Mouse (Mus musculus): ENCODE data around the gene Nfia. TPM values are rescaled to one million over a fixed set of nuclear protein-coding genes. Genes with fewer than 3 reads are reported as not detected.

Nfia gene
- total RNA-seq, 1 experiment from 2014 or later, result 16.9 TPM

- ATAC-seq (replicated peaks in 1 of 2; ENCODE audit: insufficient read depth in 1 of 2, low FRiP score in 2 of 2, low TSS enrichment in 1 of 2, low read depth in 1 of 2, poor library complexity in 2 of 2, severe bottlenecking in 2 of 2), result peak; percentile 59 to 61
Observed at GRCm38 (mm10) chr4:97757978-97758461, 14.5 kb upstream of the Nfia start.

GRCm38 (mm10) chr4:97758661-97759060, 13.9 kb upstream of the Nfia start:
- no peak for ATAC-seq (replicated peaks in 1 of 2; ENCODE audit: insufficient read depth in 1 of 2, low FRiP score in 2 of 2, low TSS enrichment in 1 of 2, low read depth in 1 of 2, poor library complexity in 2 of 2, severe bottlenecking in 2 of 2)

DNA sequence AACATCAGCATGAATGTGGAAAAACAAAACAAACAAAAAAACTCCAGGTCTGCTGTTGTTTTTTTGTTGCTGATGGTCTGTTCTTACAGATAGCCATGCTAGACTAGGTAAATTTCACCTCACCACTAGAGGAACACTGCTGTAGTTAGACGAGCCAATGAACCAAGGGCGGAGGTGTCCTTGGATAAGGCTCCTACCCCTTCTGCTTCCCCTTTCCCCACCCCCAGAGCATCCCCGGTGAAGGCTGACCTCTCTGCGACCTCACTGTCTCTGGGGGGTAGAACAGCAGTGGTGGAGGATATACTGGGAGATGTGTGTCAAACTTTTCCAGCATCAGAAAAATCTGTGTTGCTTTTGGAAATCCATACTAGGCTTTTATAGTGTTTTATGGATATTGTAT, 7.9 kb upstream of the Nfia start:
- ATAC-seq (replicated peaks in 1 of 2; ENCODE audit: insufficient read depth in 1 of 2, low FRiP score in 2 of 2, low TSS enrichment in 1 of 2, low read depth in 1 of 2, poor library complexity in 2 of 2, severe bottlenecking in 2 of 2), result no peak

DNA sequence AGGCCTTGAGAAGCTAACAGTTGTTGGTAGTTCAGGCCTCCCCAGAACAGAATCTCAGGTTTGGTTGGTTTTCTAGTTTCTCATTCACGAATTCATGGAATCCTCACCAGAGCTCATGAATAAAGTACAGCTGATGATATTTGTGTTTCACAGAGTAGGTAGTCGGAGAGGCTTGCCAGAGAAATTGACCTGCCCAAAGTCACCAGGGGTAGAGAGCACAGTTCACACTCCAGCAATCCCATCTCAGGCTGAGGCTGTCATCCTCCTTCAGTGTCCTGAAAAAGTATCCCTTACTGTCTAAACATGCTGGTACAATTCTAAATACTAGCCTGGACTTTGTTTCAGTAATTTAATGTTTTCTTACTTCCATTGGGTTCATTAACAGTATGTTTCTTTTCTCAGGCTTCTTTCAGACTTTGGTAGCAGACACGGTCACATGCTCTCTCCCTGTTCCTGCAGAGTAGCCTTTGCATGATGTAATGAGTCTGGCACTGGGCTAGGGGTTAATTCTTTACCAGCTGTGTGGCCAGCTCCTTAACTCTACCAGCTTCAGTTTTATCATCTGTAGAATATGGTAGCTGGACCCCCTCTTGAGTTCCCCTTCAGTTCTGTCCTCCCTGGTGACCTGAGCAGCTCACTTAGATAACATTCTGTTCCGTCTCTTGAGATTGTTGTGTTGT, 7.1 kb upstream of the Nfia start:
- ATAC-seq (replicated peaks in 1 of 2; ENCODE audit: insufficient read depth in 1 of 2, low FRiP score in 2 of 2, low TSS enrichment in 1 of 2, low read depth in 1 of 2, poor library complexity in 2 of 2, severe bottlenecking in 2 of 2), result no peak

- ATAC-seq (replicated peaks in 1 of 2; ENCODE audit: insufficient read depth in 1 of 2, low FRiP score in 2 of 2, low TSS enrichment in 1 of 2, low read depth in 1 of 2, poor library complexity in 2 of 2, severe bottlenecking in 2 of 2), result no peak
Observed at GRCm38 (mm10) chr4:97766100-97766499, 6.4 kb upstream of the Nfia start.

DNA sequence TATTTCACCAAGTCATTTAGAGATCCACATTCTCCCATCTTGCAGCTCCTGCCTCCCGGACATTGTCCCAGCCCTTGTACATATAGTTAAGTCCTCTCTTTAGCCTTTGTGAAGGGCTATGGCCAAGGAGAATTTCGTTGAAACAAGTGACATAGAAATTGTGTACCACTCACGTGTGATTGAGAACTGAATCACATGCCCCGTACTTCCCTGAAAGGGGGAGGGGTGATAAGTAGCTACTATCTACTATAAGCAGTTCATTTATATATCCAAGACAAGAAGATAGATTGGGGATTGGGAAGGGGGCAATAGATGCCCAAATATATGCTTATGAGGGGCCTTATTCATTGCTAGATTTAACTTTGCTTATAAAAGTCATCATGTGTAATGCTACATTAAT, 5.5 kb upstream of the Nfia start:
- no peak for ATAC-seq (replicated peaks in 1 of 2; ENCODE audit: insufficient read depth in 1 of 2, low FRiP score in 2 of 2, low TSS enrichment in 1 of 2, low read depth in 1 of 2, poor library complexity in 2 of 2, severe bottlenecking in 2 of 2)

DNA sequence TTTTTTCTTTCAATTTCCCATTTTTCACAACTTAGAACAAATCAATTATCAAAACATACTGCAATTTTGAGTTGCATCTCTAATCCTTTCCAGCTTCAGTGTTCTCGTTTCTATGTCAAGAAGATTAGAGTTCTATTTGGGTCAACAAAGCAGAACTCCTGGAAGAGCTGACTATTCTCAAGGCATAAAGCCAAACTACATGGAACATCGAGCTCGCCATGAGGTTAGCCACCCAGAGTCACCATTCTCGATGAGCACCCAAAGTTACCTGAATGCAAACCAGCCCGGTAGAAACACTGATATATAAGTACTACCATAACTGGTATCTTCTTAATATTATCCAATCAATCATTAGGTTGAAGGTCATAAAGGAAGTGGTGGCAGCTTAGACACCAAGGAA, 5.0 kb upstream of the Nfia start:
- ATAC-seq (replicated peaks in 1 of 2; ENCODE audit: insufficient read depth in 1 of 2, low FRiP score in 2 of 2, low TSS enrichment in 1 of 2, low read depth in 1 of 2, poor library complexity in 2 of 2, severe bottlenecking in 2 of 2), result no peak

DNA sequence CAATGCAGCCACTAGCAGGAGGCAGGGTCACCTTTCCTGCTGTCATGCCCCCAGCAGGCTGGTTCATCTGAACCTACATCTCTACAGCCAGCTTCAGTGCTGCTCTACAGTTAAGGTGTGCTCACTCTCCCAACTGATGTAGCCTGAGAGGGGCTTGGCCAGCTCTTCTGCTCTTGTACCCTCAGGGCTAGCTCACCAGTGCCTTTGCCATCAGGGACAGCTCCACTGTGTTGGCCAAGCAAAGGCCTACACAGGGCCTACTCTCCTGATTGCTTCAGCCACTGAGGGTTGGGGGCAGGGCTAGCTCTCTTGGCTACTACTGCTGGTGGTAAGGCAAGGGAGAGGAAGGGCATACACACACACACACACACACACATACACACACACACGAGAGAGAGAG, 2.7 kb upstream of the Nfia start:
- no peak for ATAC-seq (replicated peaks in 1 of 2; ENCODE audit: insufficient read depth in 1 of 2, low FRiP score in 2 of 2, low TSS enrichment in 1 of 2, low read depth in 1 of 2, poor library complexity in 2 of 2, severe bottlenecking in 2 of 2)

GRCm38 (mm10) chr4:97771426-97771825, 1.1 kb upstream of the Nfia start:
- ATAC-seq (replicated peaks in 1 of 2; ENCODE audit: insufficient read depth in 1 of 2, low FRiP score in 2 of 2, low TSS enrichment in 1 of 2, low read depth in 1 of 2, poor library complexity in 2 of 2, severe bottlenecking in 2 of 2), result no peak

GRCm38 (mm10) chr4:97772084-97772484, 450 bp upstream of the Nfia start:
- peak; percentile 98 for ATAC-seq (replicated peaks in 1 of 2; ENCODE audit: insufficient read depth in 1 of 2, low FRiP score in 2 of 2, low TSS enrichment in 1 of 2, low read depth in 1 of 2, poor library complexity in 2 of 2, severe bottlenecking in 2 of 2)

DNA sequence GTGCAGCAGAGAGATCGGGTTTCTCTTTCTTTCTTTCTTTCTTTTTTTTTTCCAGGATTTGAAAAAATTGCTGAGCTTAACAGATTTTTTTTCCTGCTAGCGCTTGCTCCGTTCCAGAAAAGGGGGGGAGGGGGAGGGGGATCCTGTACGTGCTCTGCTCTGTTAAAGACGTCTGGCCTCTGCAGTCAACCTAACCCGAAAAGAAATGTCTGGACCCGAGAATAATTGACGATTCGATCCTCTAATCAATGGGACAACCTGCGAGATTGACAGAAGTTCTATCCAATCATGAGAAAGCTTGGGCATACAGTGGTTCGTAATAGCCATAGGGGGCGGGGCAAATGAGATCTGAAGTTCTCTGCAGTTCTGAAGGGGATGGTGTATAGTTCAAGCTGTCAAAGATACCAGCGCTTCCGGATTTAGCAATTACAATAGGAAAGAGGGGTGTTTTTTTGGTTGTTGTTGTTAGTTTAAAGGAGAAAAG, 618 bp downstream of the Nfia start:
- peak; percentile 50 to 60 for ATAC-seq (replicated peaks in 1 of 2; ENCODE audit: insufficient read depth in 1 of 2, low FRiP score in 2 of 2, low TSS enrichment in 1 of 2, low read depth in 1 of 2, poor library complexity in 2 of 2, severe bottlenecking in 2 of 2)

DNA sequence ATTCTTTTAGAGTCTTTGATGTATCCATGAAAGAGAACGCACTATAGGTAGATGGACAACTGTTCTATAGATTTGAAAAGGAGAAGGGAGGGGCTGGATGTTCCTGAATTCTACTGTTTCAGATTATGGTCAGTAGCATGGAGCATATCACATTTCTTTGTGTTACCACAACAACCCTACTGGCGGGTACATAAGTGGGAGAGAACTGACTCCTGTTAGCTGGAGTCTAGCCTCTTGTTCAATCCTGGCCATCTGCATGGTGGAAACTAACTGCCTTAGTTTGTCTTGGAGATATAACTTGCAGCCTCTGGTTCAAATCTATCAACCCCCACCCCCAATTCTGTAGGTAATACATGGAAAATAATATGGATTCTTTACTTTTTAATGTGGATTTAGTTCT, 1.3 kb downstream of the Nfia start:
- no peak for ATAC-seq (replicated peaks in 1 of 2; ENCODE audit: insufficient read depth in 1 of 2, low FRiP score in 2 of 2, low TSS enrichment in 1 of 2, low read depth in 1 of 2, poor library complexity in 2 of 2, severe bottlenecking in 2 of 2)

DNA sequence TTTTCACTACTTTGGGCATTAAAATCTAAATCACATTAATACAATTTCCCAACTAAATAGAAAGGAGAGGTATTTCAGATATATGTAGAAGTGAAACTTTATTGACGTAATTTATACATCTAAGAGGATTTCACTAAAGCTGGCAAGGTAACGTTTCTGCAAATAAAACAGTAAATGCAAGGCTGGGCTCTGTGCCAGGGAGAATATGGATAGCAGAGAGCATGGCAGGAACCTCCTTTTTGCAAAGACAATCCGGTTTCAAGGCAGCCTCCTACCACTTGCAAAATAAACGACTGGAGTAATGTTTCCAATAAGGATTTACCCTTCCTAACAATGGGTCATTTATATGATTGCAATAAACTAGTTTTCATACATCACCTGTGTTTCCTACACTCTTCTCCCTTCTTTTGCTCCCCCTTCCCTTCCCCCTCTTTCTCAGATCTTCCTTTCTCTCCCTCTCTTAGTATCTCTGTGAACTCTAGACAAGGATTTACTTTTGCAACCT, 2.0 kb downstream of the Nfia start:
- no peak for ATAC-seq (replicated peaks in 1 of 2; ENCODE audit: insufficient read depth in 1 of 2, low FRiP score in 2 of 2, low TSS enrichment in 1 of 2, low read depth in 1 of 2, poor library complexity in 2 of 2, severe bottlenecking in 2 of 2)

GRCm38 (mm10) chr4:97775059-97775458, 2.5 kb downstream of the Nfia start:
- no peak for ATAC-seq (replicated peaks in 1 of 2; ENCODE audit: insufficient read depth in 1 of 2, low FRiP score in 2 of 2, low TSS enrichment in 1 of 2, low read depth in 1 of 2, poor library complexity in 2 of 2, severe bottlenecking in 2 of 2)

- ATAC-seq (replicated peaks in 1 of 2; ENCODE audit: insufficient read depth in 1 of 2, low FRiP score in 2 of 2, low TSS enrichment in 1 of 2, low read depth in 1 of 2, poor library complexity in 2 of 2, severe bottlenecking in 2 of 2), result no peak
Observed at GRCm38 (mm10) chr4:97775494-97776265, 3.1 kb downstream of the Nfia start.

DNA sequence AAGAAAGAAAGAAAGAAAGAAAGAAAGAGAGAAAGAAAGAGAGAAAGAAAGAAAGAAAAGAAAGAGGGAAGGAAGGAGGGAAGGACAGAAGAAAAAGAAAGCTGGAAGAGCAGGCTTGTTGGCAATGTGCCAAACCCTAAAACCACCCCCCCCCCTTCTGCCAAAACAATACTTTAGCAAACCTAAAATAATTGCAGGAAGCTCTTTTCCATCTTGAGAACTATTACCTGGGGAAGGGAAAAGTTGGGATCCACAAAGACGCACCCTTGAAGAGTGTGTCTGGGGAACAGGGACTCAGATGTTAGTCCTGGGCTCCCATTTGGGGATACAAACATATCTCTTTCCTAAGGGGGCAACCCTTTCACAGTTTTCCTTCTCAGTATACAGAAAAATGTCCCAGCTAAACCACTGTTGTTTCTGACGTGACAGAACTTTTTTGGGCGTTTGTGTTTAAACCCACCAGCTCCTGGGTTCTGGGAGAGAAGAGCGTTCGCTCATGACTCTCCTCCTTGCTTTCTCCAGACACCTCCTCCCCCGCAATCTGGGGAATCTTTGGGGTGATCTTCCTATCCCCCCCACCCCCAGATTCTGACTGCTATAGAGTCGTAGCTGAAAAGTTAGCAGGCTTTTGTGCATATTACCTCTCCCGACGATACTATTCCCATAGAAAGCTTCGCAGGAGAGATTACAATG, 4.0 kb downstream of the Nfia start:
- ATAC-seq (replicated peaks in 1 of 2; ENCODE audit: insufficient read depth in 1 of 2, low FRiP score in 2 of 2, low TSS enrichment in 1 of 2, low read depth in 1 of 2, poor library complexity in 2 of 2, severe bottlenecking in 2 of 2), result no peak

GRCm38 (mm10) chr4:97777081-97777705, 4.7 kb downstream of the Nfia start:
- no peak for ATAC-seq (replicated peaks in 1 of 2; ENCODE audit: insufficient read depth in 1 of 2, low FRiP score in 2 of 2, low TSS enrichment in 1 of 2, low read depth in 1 of 2, poor library complexity in 2 of 2, severe bottlenecking in 2 of 2)
